Mouse (Mus musculus) MEL (cell line): Measurements from ENCODE around the gene Dnase2b. TPM values are rescaled to one million over a fixed set of nuclear protein-coding genes. Genes with fewer than 3 reads are reported as not detected.

Experiments
- DNase-seq: peaks from one replicate; pipeline ENCODE4 v3.0.0; 2011; ENCODE audit warnings: low read depth, low spot score
- H3K27ac ChIP-seq: 2 replicates; pipeline ENCODE4 v1.5.1; 2012; ENCODE audit warnings: low read depth, mild to moderate bottlenecking, control low read depth, low read length, moderate library complexity; ENCODE audit not compliant: control insufficient read depth
- H3K27me3 ChIP-seq, 2 experiments: fragments of 150-350 bp in 1 of 2; sonication (generic) in 1 of 2; 2 replicates each; pipeline ENCODE4 v1.6.1; 2012; ENCODE audit warnings: low read length in 2 of 2, mild to moderate bottlenecking in 2 of 2, improper control_type of control experiment in 1 of 2, moderate library complexity in 1 of 2; ENCODE audit not compliant: insufficient read depth in 2 of 2, control insufficient read depth in 1 of 2
- H3K36me3 ChIP-seq, 2 experiments: 2 replicates each; pipeline ENCODE4 v1.6.1; 2012 to 2014; ENCODE audit warnings: low read length in 2 of 2, improper control_type of control experiment in 1 of 2, inconsistent platforms in 1 of 2, mild to moderate bottlenecking in 1 of 2; ENCODE audit not compliant: insufficient read depth in 2 of 2, control insufficient read depth in 1 of 2
- H3K4me1 ChIP-seq, 2 experiments: fragments of 150-350 bp in 1 of 2; sonication (generic) in 1 of 2; 2 replicates each; pipeline ENCODE4 v1.6.1; 2012; ENCODE audit warnings: low read length in 2 of 2, improper control_type of control experiment in 1 of 2, mild to moderate bottlenecking in 1 of 2; ENCODE audit not compliant: insufficient read depth in 2 of 2, control insufficient read depth in 1 of 2
- H3K4me3 ChIP-seq, 2 experiments: fragments of 150-350 bp in 1 of 2; sonication (generic) in 1 of 2; 2 replicates each; pipeline ENCODE4 v1.5.1; 2012; ENCODE audit warnings: low read depth in 2 of 2, low read length in 2 of 2, mild to moderate bottlenecking in 2 of 2, moderate library complexity in 2 of 2, control low read depth in 1 of 2, improper control_type of control experiment in 1 of 2; ENCODE audit not compliant: control insufficient read depth in 1 of 2, insufficient read depth in 1 of 2
- H3K79me2 ChIP-seq: 2 replicates; pipeline ENCODE4 v1.6.1; 2012; ENCODE audit warnings: mild to moderate bottlenecking, low read length, moderate library complexity; ENCODE audit not compliant: control insufficient read depth, poor library complexity, insufficient read depth
- H3K9ac ChIP-seq: 2 replicates; pipeline ENCODE4 v1.6.1; 2012; ENCODE audit warnings: low read depth, mild to moderate bottlenecking, control low read depth, low read length, moderate library complexity; ENCODE audit not compliant: control insufficient read depth, poor library complexity, severe bottlenecking
- H3K9me3 ChIP-seq: fragments of 150-350 bp; sonication (generic); replicated peaks from 2 replicates; pipeline ENCODE4 v1.6.1; 2012; ENCODE audit warnings: mild to moderate bottlenecking, low read length, improper control_type of control experiment, moderate library complexity; ENCODE audit not compliant: insufficient read depth
- CHD2 ChIP-seq: IDR thresholded peaks from 2 replicates; pipeline ENCODE4 v1.6.1; 2011; ENCODE audit warnings: low read length, improper control_type of control experiment
- JUND ChIP-seq: IDR thresholded peaks from 2 replicates; pipeline ENCODE4 v1.6.1; 2011; ENCODE audit warnings: low read depth, mild to moderate bottlenecking, improper control_type of control experiment, low read length
- MAFK ChIP-seq: IDR thresholded peaks from 2 replicates; pipeline ENCODE4 v1.6.1; 2011; ENCODE audit warnings: low read depth, mild to moderate bottlenecking, low read length, improper control_type of control experiment, borderline replicate concordance
- MAX ChIP-seq: IDR thresholded peaks from 2 replicates; pipeline ENCODE4 v1.6.1; 2011; ENCODE audit warnings: low read length, improper control_type of control experiment
- MEF2A ChIP-seq: IDR thresholded peaks from 2 replicates; pipeline ENCODE4 v1.6.1; 2014; ENCODE audit warnings: low read depth, mild to moderate bottlenecking, inconsistent platforms, low read length, improper control_type of control experiment; ENCODE audit not compliant: poor library complexity, insufficient replicate concordance, severe bottlenecking; ENCODE audit errors: extremely low read depth
- NELFE ChIP-seq: IDR thresholded peaks from 2 replicates; pipeline ENCODE4 v1.6.1; 2011; ENCODE audit warnings: low read depth, low read length, improper control_type of control experiment
- NRF1 ChIP-seq: IDR thresholded peaks from 2 replicates; pipeline ENCODE4 v1.6.1; 2014; ENCODE audit warnings: low read depth, mild to moderate bottlenecking, inconsistent platforms, low read length, improper control_type of control experiment, moderate library complexity; ENCODE audit not compliant: poor library complexity, insufficient read depth, severe bottlenecking
- POLR2A ChIP-seq, 2 experiments: IDR thresholded peaks; 2 replicates each; pipeline ENCODE4 v1.6.1; 2011 to 2012; ENCODE audit warnings: low read length in 2 of 2, mild to moderate bottlenecking in 2 of 2, control low read depth in 1 of 2, improper control_type of control experiment in 1 of 2, low read depth in 1 of 2, moderate library complexity in 1 of 2; ENCODE audit not compliant: control insufficient read depth in 1 of 2, insufficient read depth in 1 of 2, poor library complexity in 1 of 2
- POLR2AphosphoS2 ChIP-seq: IDR thresholded peaks from 2 replicates; pipeline ENCODE4 v1.6.1; 2011; ENCODE audit warnings: low read length, improper control_type of control experiment
- POLR2AphosphoS5 ChIP-seq: IDR thresholded peaks from 2 replicates; pipeline ENCODE4 v1.6.1; 2012; ENCODE audit warnings: low read depth, borderline replicate concordance, mild to moderate bottlenecking, inconsistent platforms, low read length, moderate library complexity, mixed read lengths
- RAD21 ChIP-seq: IDR thresholded peaks from 2 replicates; pipeline ENCODE4 v1.6.1; 2011; ENCODE audit warnings: mild to moderate bottlenecking, low read depth, low read length, improper control_type of control experiment
- RCOR1 ChIP-seq: IDR thresholded peaks from 2 replicates; pipeline ENCODE4 v1.6.1; 2012; ENCODE audit warnings: low read depth, mild to moderate bottlenecking, inconsistent platforms, low read length, improper control_type of control experiment
- SIN3A ChIP-seq: IDR thresholded peaks from 2 replicates; pipeline ENCODE4 v1.6.1; 2012; ENCODE audit warnings: low read length, improper control_type of control experiment, inconsistent platforms
- TAL1 ChIP-seq: IDR thresholded peaks from 2 replicates; pipeline ENCODE4 v1.6.1; 2012; ENCODE audit warnings: mild to moderate bottlenecking, inconsistent platforms, low read length, moderate library complexity, mixed read lengths
- TBP ChIP-seq: IDR thresholded peaks from 2 replicates; pipeline ENCODE4 v1.8.0; 2011; ENCODE audit warnings: low read depth, low read length, improper control_type of control experiment
- ZC3H11A ChIP-seq: IDR thresholded peaks from 2 replicates; pipeline ENCODE4 v1.6.1; 2012; ENCODE audit warnings: low read depth, mild to moderate bottlenecking, inconsistent platforms, low read length, improper control_type of control experiment
- ZKSCAN1 ChIP-seq: IDR thresholded peaks from 2 replicates; pipeline ENCODE4 v1.6.1; 2012; ENCODE audit warnings: low read depth, mild to moderate bottlenecking, inconsistent platforms, low read length, improper control_type of control experiment, moderate library complexity
- ZMIZ1 ChIP-seq: IDR thresholded peaks from 2 replicates; pipeline ENCODE4 v1.6.1; 2012; ENCODE audit warnings: low read depth, mild to moderate bottlenecking, inconsistent platforms, low read length, improper control_type of control experiment, moderate library complexity
- polyA plus RNA-seq, 2 experiments: library from polyadenylated mRNA; stranded (reverse) in 1 of 2; unstranded in 1 of 2; fragments of >175 nt in 1 of 2; fragments of >200 nt in 1 of 2; gene quantifications; 2 replicates each; pipeline versions ENCODE4 v1.2.1 to v1.2.4; 2012; ENCODE audit warnings: low replicate concordance in 2 of 2, low read depth in 1 of 2; ENCODE audit not compliant: insufficient read length in 2 of 2, insufficient read depth in 1 of 2, missing spikeins in 1 of 2
- total RNA-seq: library from RNA; depleted of rRNA; stranded (reverse); fragments of 300-350 nt; gene quantifications from 2 replicates; pipeline ENCODE4 v1.2.3, GENCODE M21; 2012

Dnase2b gene
- total and polyA plus RNA-seq, 3 experiments, result not detected

- no peak overlapping the region for H3K27ac ChIP-seq
- no peaks in the 10 kb centered on the region for H3K36me3 ChIP-seq
- H3K4me3 ChIP-seq, result no peak overlapping the region
- peaks cover 0 to 2% of the 10 kb centered on the region in 2 experiments; a peak in 1 of 4 replicates for H3K27me3 ChIP-seq
- H3K4me1 ChIP-seq, result no peaks in the 10 kb centered on the region
- H3K9me3 ChIP-seq, result no peaks in the 10 kb centered on the region
- DNase-seq, result no peak
- TF ChIP-seq MAX, result no peak
- no peak for TF ChIP-seq POLR2A (IDR thresholded peaks at IDR 0.05; ENCODE audit: control insufficient read depth in 1 of 2, insufficient read depth in 1 of 2, low read depth in 1 of 2, low read length in 2 of 2, poor library complexity in 1 of 2)
- no peak for TF ChIP-seq CHD2
- TF ChIP-seq TAL1, result no peak
- TF ChIP-seq NRF1, result no peak
- TF ChIP-seq RCOR1, result no peak
- no peak for TF ChIP-seq ZC3H11A
- TF ChIP-seq ZMIZ1, result no peak
- no peak for TF ChIP-seq NELFE
- TF ChIP-seq MEF2A, result no peak
- TF ChIP-seq RAD21, result no peak
- no peak for TF ChIP-seq ZKSCAN1
- TF ChIP-seq POLR2AphosphoS5, result no peak
- TF ChIP-seq TBP, result no peak
- H3K79me2 ChIP-seq, result no peaks in the 10 kb centered on the region
- no peak overlapping the region for H3K9ac ChIP-seq
These were observed 17.0 kb downstream of the Dnase2b start for GRCm38 (mm10) chr3:146598411-146598810.

GRCm38 (mm10) chr3:146596864-146597263, 18.5 kb downstream of the Dnase2b start:
- no peak overlapping the region for H3K9ac ChIP-seq
- no peak for TF ChIP-seq SIN3A
- no peak for TF ChIP-seq POLR2A (IDR thresholded peaks at IDR 0.05; ENCODE audit: control insufficient read depth in 1 of 2, insufficient read depth in 1 of 2, low read depth in 1 of 2, low read length in 2 of 2, poor library complexity in 1 of 2)
- no peak for TF ChIP-seq CHD2
- TF ChIP-seq MAFK, result no peak
- TF ChIP-seq JUND, result no peak
- no peak for TF ChIP-seq POLR2AphosphoS2
- DNase-seq, result no peak
- no peaks in the 10 kb centered on the region for H3K9me3 ChIP-seq
- H3K27ac ChIP-seq, result no peak overlapping the region
- no peaks in the 10 kb centered on the region for H3K36me3 ChIP-seq
- no peaks in the 10 kb centered on the region for H3K4me1 ChIP-seq
- H3K27me3 ChIP-seq, result peaks cover 0 to 2% of the 10 kb centered on the region in 2 experiments; a peak in 1 of 4 replicates
- no peak overlapping the region for H3K4me3 ChIP-seq
- H3K79me2 ChIP-seq, result no peaks in the 10 kb centered on the region
